Mouse (Mus musculus) left cerebral cortex, postnatal 25 days (tissue): ENCODE measurements at regions not wholly inside any gene's neighbourhood (a gene's known extent, or its start where the extent isn't known, plus 50 kb on each side); places are given as distances from the start of the nearest gene placed in this dataset.

ENCODE experiments used
- DNase-seq, 2 experiments: peaks; one replicate each; pipeline ENCODE4 v3.0.0; 2022; ENCODE audit warnings: low spot score in 2 of 2, mixed read lengths in 1 of 2
- intact Hi-C: fragments of 180-260 bp; cut with DNase I; formaldehyde crosslinking; loops from one replicate; pipeline ENCODE4 v1.15.1; 2025

DNA sequence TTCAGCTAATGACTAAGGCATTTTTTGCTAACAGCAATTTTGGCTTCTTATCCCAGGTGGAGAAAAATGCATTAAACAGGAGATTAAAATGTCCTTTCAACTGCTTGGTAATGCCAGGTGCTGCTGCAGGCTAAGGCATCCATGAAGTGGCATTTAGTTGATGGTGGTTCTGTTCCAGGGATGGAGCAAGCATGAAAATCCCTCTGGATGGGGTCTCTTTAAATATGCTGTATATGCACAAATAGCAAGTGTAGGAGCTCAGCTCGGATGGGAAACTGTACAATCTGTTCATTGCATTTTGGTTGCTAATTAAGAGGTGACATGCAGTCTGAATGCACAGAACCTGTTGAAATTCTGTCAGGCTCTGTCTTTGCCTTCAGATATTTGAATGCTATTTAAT lies 723.0 kb upstream of the Mef2c start:
- intact Hi-C loops: no loop called here
- peak; percentile 13 to 44 for DNase-seq
